Mouse (Mus musculus) MEL (cell line): ENCODE results near the gene Tubb2b.

Source experiments
- CHD2 ChIP-seq: IDR thresholded peaks from 2 replicates; pipeline ENCODE4 v1.6.1; 2011; ENCODE audit warnings: low read length, improper control_type of control experiment
- CTCF ChIP-seq, 3 experiments: IDR thresholded peaks in 2 of 3; conservative IDR thresholded peaks in 1 of 3; 2 replicates each; pipeline ENCODE4 v1.5.1; 2011 to 2012; ENCODE audit warnings: low read length in 3 of 3, low read depth in 2 of 3, mild to moderate bottlenecking in 2 of 3, improper control_type of control experiment in 1 of 3, inconsistent platforms in 1 of 3, mixed read lengths in 1 of 3, moderate library complexity in 1 of 3; ENCODE audit not compliant: control insufficient read depth in 1 of 3, insufficient read depth in 1 of 3, poor library complexity in 1 of 3, severe bottlenecking in 1 of 3
- E2F4 ChIP-seq: IDR thresholded peaks from 2 replicates; pipeline ENCODE4 v1.6.1; 2011; ENCODE audit warnings: low read depth, low read length, improper control_type of control experiment, borderline replicate concordance
- ELF1 ChIP-seq: IDR thresholded peaks from 2 replicates; pipeline ENCODE4 v1.6.1; 2014; ENCODE audit warnings: low read depth, mild to moderate bottlenecking, inconsistent platforms, low read length, improper control_type of control experiment, moderate library complexity
- ETS1 ChIP-seq: IDR thresholded peaks from 2 replicates; pipeline ENCODE4 v1.6.1; 2012; ENCODE audit warnings: low read depth, mild to moderate bottlenecking, inconsistent platforms, low read length, improper control_type of control experiment, moderate library complexity
- GABPA ChIP-seq: IDR thresholded peaks from 2 replicates; pipeline ENCODE4 v1.6.1; 2012; ENCODE audit warnings: low read depth, mild to moderate bottlenecking, inconsistent platforms, low read length, improper control_type of control experiment, moderate library complexity
- MAX ChIP-seq: IDR thresholded peaks from 2 replicates; pipeline ENCODE4 v1.6.1; 2011; ENCODE audit warnings: low read length, improper control_type of control experiment
- NELFE ChIP-seq: IDR thresholded peaks from 2 replicates; pipeline ENCODE4 v1.6.1; 2011; ENCODE audit warnings: low read depth, low read length, improper control_type of control experiment
- POLR2A ChIP-seq, 2 experiments: IDR thresholded peaks; 2 replicates each; pipeline ENCODE4 v1.6.1; 2011 to 2012; ENCODE audit warnings: low read length in 2 of 2, mild to moderate bottlenecking in 2 of 2, control low read depth in 1 of 2, improper control_type of control experiment in 1 of 2, low read depth in 1 of 2, moderate library complexity in 1 of 2; ENCODE audit not compliant: control insufficient read depth in 1 of 2, insufficient read depth in 1 of 2, poor library complexity in 1 of 2
- TAL1 ChIP-seq: IDR thresholded peaks from 2 replicates; pipeline ENCODE4 v1.6.1; 2012; ENCODE audit warnings: mild to moderate bottlenecking, inconsistent platforms, low read length, moderate library complexity, mixed read lengths
- USF1 ChIP-seq: IDR thresholded peaks from 2 replicates; pipeline ENCODE4 v1.6.1; 2014; ENCODE audit warnings: low read depth, mild to moderate bottlenecking, inconsistent platforms, low read length, improper control_type of control experiment, moderate library complexity
- ZC3H11A ChIP-seq: IDR thresholded peaks from 2 replicates; pipeline ENCODE4 v1.6.1; 2012; ENCODE audit warnings: low read depth, mild to moderate bottlenecking, inconsistent platforms, low read length, improper control_type of control experiment
- ZNF384 ChIP-seq: IDR thresholded peaks from 2 replicates; pipeline ENCODE4 v1.6.1; 2012; ENCODE audit warnings: low read depth, mild to moderate bottlenecking, inconsistent platforms, low read length, improper control_type of control experiment

DNA sequence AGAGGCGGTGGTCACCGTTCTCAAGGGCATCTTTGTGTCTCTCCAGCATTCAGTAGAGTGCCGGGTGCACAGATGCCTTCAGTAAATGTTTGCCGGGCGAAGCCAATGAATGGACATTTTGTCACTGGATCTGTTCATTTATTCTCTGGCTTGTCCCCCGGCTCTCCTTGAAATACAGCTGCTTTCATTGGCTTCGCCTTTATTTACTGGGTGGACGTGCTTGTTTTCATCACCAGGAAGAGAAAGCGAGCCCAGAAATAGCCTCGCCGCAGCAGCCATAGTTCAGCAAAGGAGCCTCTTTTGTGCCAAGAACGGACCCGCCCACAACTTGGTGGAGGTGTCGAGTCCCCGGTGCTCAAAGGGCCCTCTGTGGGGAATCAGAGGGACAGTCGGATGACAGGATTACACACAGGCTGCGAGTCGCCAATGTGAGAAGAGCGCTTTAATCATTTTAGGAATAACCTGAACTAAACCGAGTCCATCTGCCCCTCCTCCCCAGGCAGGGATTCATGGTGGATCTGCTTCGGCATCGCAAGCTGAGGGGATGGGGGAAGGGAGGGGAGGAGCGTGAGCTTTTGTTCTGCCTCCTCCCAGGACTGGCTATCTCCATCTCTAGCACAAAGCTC lies 18.6 kb upstream of the Tubb2b start:
- TF ChIP-seq USF1 (no peak), TAL1 (no peak), NELFE (no peak), POLR2A (IDR thresholded peaks at IDR 0.05; ENCODE audit: control insufficient read depth in 1 of 2, insufficient read depth in 1 of 2, low read depth in 1 of 2, low read length in 2 of 2, poor library complexity in 1 of 2) (no peak), GABPA (no peak), CHD2 (no peak), ELF1 (no peak), ZNF384 (no peak), ETS1 (no peak), MAX (no peak), CTCF (IDR thresholded peaks at IDR 0.05 in 2 of 3, conservative IDR thresholded peaks at IDR 0.05 in 1 of 3; ENCODE audit: control insufficient read depth in 1 of 3, insufficient read depth in 1 of 3, low read depth in 2 of 3, low read length in 3 of 3, poor library complexity in 1 of 3, severe bottlenecking in 1 of 3) (no peak), E2F4 (no peak), ZC3H11A (no peak)
